Mouse (Mus musculus) heart, postnatal 14 days (tissue): Measurements from ENCODE around the gene Ecpas. TPM values are rescaled to one million over a fixed set of nuclear protein-coding genes. Genes with fewer than 3 reads are reported as not detected.

Source experiments
- DNase-seq, 2 experiments: peaks; one replicate each; pipeline ENCODE4 v3.0.0; 2021 to 2022
- intact Hi-C: fragments of 180-260 bp; cut with DNase I; formaldehyde crosslinking; loops from one replicate; pipeline ENCODE4 v1.15.1; 2025
- total RNA-seq, 2 experiments: library from RNA; stranded (reverse); gene quantifications; 2 replicates each; pipeline ENCODE4 v1.2.3; 2021

Ecpas gene
- total RNA-seq, 2 experiments from 2014 or later: 166 to 176 TPM

GRCm38 (mm10) chr4:58749510-58749909, 163.0 kb downstream of the Ecpas start:
- intact Hi-C loops: loop anchor here (2.0 kb wide), 2 partner anchors 197 to 331 kb away; partner anchors contain the start of gene Lpar1
- no peak for DNase-seq

DNA sequence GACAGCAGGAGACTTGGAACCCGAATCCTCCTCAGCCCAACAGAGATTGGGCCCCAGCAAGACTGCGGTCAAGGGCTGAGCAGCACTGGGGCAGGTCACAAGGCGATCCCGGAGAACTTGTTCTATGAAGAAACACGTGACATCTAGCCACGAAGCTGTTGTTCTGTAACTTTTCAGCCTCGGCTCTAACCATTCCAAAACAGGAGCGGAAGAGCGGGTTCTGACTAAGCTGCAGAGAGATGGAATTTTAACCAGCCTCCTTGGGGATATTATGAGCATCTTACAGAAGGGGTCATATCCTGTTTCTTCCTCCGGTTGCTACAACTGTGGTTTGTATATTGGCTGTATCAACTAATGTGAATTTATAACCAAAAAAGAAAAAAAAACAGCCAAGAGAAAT, 163.4 kb downstream of the Ecpas start:
- intact Hi-C loops: loop anchor here (2.0 kb wide), 2 partner anchors 196 to 330 kb away; partner anchors contain the start of gene Lpar1
- DNase-seq: peak; percentile 27 to 37

Other genes starting within 250 kb of the Ecpas start
- under 1 TPM; 0.12 to 0.20 TPM for gene Olfr267, start 125.0 kb downstream of the Ecpas start, total RNA-seq
- gene Zkscan16, start 30.9 kb upstream of the Ecpas start, total RNA-seq: not detected
- gene Ptgr1, start 74.4 kb upstream of the Ecpas start, total RNA-seq: 1 to 10 TPM; 4.9 to 5.0 TPM
- 10 to 100 TPM; 16.2 to 16.5 TPM for gene Dnajc25, start 82.3 kb upstream of the Ecpas start, total RNA-seq
- gene Gm20503, start 90.5 kb upstream of the Ecpas start, total RNA-seq: 1 to 10 TPM; 2.5 to 5.5 TPM
- gene Gng10, start 122.3 kb upstream of the Ecpas start, total RNA-seq: 10 to 100 TPM; 20.0 to 26.6 TPM
- not detected for gene AI481877, start 226.2 kb upstream of the Ecpas start, total RNA-seq